Mouse (Mus musculus) heart, embryonic 10.5 days (tissue): ENCODE measurements at regions not wholly inside any gene's neighbourhood (a gene's known extent, or its start where the extent isn't known, plus 50 kb on each side); places are given as distances from the start of the nearest gene placed in this dataset.

Source experiments
- DNase-seq: peaks from one replicate; pipeline ENCODE4 v3.0.0-alpha.2; 2017; ENCODE audit warnings: low spot score
- H3K27ac ChIP-seq: fragments of 300-500 bp; sonication (generic); 2 replicates; pipeline ENCODE4 v1.5.1; 2016; ENCODE audit warnings: mild to moderate bottlenecking
- H3K27me3 ChIP-seq: fragments of 300-500 bp; sonication (generic); 2 replicates; pipeline ENCODE4 v1.6.1; 2016; ENCODE audit warnings: mild to moderate bottlenecking; ENCODE audit not compliant: poor library complexity, insufficient read depth, severe bottlenecking
- H3K36me3 ChIP-seq: fragments of 300-500 bp; sonication (generic); 2 replicates; pipeline ENCODE4 v1.6.1; 2016; ENCODE audit warnings: mild to moderate bottlenecking, moderate library complexity
- H3K4me1 ChIP-seq: fragments of 300-500 bp; sonication (generic); 2 replicates; pipeline ENCODE4 v1.6.1; 2016; ENCODE audit warnings: mild to moderate bottlenecking
- H3K4me3 ChIP-seq: fragments of 300-500 bp; sonication (generic); 2 replicates; pipeline ENCODE4 v1.5.1; 2016; ENCODE audit warnings: mild to moderate bottlenecking, moderate library complexity
- H3K9me3 ChIP-seq: fragments of 300-500 bp; sonication (generic); 2 replicates; pipeline ENCODE4 v1.6.1; 2016; ENCODE audit warnings: mild to moderate bottlenecking, moderate library complexity
- WGBS: fragments of 180-500 bp; shearing (Covaris S2); methylation state at CpG from one replicate; pipeline ENCODE4 v1.1.7; 2016; 5-methylcytosine and 5-hydroxymethylcytosine counted together

DNA sequence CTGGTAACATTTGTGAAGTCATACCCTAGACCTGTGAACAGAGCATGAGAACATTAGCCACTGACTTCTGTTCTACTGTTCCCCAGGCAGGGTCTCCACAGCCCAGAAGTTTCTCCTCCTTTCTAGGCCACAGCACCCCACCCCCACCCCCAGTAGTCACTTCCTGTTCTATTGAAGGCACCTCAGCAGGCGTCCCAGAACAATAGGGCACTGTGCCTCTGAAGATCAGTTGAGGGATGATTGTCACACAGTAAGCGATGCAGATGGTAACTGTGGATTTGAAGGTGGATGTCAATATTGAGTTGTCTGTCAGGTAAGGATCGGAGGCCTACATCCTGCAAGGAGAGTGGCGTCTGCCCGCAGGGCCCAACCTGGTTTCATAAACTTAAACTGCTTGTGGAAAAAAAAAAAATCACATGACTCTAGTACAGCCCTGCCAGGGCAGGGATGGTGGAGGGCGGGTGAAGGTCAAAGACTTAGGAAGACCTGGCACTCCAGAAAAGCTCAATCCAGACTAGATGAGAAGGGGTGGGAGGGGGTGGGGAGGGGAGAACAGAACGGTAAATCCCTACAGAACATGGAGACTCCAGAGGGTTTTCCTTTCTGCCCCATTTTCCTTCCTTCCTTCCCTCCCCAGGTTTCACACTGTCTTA is 103.1 kb upstream of the Rybp start:
- H3K27ac ChIP-seq = no peak overlapping the region
- 75% methylated on average over 7 of the region's 7 CpGs for WGBS
- H3K9me3 ChIP-seq = no peaks in the 10 kb centered on the region
- H3K27me3 ChIP-seq = no peaks in the 10 kb centered on the region
- no peak for DNase-seq
- H3K4me3 ChIP-seq = no peak overlapping the region
- H3K4me1 ChIP-seq = peaks cover 18% of the 10 kb centered on the region
- no peaks in the 10 kb centered on the region for H3K36me3 ChIP-seq

DNA sequence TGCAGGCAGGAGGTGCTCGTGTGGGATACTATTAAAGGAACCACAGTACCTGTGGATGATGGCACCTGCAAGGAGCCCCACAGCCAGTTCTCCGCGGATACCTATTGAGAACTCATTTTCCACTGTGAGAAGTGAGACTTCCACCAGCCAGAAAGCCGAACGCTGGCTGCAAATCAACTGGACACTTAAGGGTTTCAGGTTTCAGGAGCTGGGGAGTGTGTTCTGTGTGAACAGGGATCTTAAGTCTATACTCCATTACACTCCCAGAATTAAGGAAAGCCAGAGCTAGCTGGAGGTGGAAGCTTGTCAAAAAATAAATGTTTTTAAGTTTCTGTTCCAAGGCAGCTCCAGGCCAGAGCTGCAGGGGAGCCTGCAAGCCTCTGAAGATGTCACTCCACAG is 99.8 kb upstream of the Rybp start:
- Histone ChIP-seq H3K27ac (no peak overlapping the region), H3K4me1 (peaks cover 25% of the 10 kb centered on the region), H3K4me3 (no peak overlapping the region), H3K36me3 (no peaks in the 10 kb centered on the region), H3K9me3 (no peaks in the 10 kb centered on the region), H3K27me3 (no peaks in the 10 kb centered on the region)
- no peak for DNase-seq
- 36% methylated on average over 5 of the region's 5 CpGs for WGBS

DNA sequence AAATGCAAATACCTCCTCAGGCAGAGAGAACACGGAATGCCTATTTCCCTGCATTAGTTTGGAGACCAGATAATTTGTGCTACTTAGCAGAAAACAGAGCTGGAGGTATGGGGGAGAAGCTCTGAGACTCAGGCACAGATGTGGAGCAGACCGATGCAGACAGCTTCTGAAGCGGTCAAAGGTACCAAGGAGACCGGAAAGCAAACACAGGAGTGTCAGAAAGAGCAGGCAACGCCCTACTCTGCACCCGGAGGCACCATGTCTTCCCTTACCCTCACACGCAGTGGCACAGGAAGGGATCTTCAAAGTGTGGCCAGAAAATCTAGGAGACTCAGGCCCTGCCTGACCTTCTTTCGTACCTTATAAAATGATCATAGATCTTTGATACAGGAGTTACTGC is 98.4 kb upstream of the Rybp start:
- no peak overlapping the region for H3K27ac ChIP-seq
- peaks cover 8% of the 10 kb centered on the region; the same call in 1 of the 2 replicates for H3K27me3 ChIP-seq
- no peak for DNase-seq
- peaks cover 30% of the 10 kb centered on the region for H3K4me1 ChIP-seq
- H3K9me3 ChIP-seq = no peaks in the 10 kb centered on the region
- no peak overlapping the region for H3K4me3 ChIP-seq
- 39% methylated on average over 8 of the region's 8 CpGs for WGBS
- no peaks in the 10 kb centered on the region for H3K36me3 ChIP-seq

DNA sequence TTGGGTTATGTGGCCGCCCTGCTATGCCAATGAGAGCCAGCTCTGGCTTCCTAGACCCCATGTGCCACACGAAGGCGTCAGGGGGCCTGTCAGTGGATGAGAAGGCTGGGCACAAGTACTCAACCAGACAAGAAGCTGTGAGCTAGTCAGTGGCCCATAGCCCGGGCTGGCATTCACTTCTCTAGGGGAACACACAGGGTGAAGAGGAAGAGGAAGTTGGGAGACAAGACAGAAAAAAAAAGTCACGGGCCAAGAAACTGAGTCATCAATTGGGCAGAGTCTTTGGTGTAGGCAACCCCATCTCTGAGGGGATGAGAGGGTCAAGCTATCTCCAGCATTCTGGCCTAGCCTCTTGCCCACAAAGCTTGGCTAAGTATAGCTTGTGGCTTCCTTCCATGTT is 93.8 kb upstream of the Rybp start:
- Histone ChIP-seq H3K9me3 (no peaks in the 10 kb centered on the region), H3K4me3 (no peak overlapping the region), H3K27ac (no peak overlapping the region), H3K4me1 (peaks cover 43% of the 10 kb centered on the region), H3K36me3 (no peaks in the 10 kb centered on the region), H3K27me3 (peaks cover 33% of the 10 kb centered on the region)
- WGBS = 82% methylated on average over 5 of the region's 5 CpGs
- DNase-seq = no peak

DNA sequence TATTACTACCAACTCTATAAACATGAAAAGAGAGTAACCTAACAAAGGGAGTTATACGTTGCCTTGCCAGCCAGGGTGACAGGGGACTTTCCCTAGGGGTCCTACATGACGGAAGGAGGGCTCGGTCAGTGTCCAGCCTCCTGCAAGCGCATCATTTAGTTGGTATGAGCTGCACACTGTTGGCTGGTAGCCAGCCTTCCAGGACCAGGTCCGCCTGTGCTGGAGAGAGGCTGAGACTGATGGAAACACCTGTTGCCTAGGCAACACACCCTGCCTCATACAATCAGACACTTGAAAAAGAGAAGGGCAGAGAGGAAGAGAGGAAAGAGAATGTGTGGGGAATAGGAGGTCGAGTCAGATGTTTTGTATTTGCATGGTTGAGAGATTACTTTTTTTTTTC is 93.3 kb upstream of the Rybp start:
- Histone ChIP-seq H3K4me1 (peaks cover 40% of the 10 kb centered on the region), H3K27me3 (peaks cover 37% of the 10 kb centered on the region), H3K4me3 (no peak overlapping the region), H3K36me3 (no peaks in the 10 kb centered on the region), H3K9me3 (no peaks in the 10 kb centered on the region), H3K27ac (no peak overlapping the region)
- no peak for DNase-seq
- WGBS = 37% methylated on average over 6 of the region's 6 CpGs

DNA sequence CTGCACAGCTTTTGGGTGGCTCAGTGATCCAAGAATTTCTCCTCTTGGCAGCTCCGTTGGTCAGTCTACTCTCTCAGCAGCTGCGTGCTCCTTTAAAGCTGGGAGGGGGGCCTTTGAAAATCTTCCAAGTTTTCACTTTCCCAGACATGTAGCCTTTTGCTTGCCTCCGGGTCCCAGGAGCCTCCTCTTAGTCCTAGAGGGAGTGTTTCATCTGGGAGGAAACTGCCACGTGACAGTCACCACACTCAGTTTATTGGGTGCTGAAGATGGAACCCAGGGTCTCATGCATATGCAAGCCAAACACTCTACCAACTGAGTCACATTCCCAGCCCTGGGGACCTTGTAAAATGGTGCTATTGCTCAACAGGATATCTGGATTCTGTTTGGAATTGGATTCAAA is 92.5 kb upstream of the Rybp start:
- Histone ChIP-seq H3K27me3 (peaks cover 37% of the 10 kb centered on the region), H3K36me3 (no peaks in the 10 kb centered on the region), H3K27ac (no peak overlapping the region), H3K9me3 (no peaks in the 10 kb centered on the region), H3K4me1 (peaks cover 34% of the 10 kb centered on the region), H3K4me3 (no peak overlapping the region)
- WGBS = 41% methylated on average over 4 of the region's 4 CpGs
- no peak for DNase-seq

DNA sequence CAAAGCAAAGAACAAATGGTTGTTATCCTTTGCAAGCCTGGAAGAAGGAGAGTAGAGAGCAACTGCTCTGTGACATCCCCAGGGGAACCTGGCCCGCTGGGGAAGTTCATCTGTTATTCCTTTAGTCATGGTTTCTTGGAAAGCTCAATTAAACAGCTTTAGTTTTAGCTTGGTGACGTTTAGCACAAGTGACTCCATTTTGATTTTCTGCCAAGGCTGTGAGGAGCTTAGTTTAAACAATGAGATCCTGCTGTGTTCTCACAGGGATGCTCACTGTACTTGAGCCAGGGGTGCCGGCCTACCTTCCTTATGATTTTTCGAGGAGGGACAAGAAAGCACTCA is 91.2 kb upstream of the Rybp start:
- Histone ChIP-seq H3K27ac (no peak overlapping the region), H3K4me3 (no peak overlapping the region), H3K36me3 (no peaks in the 10 kb centered on the region), H3K9me3 (no peaks in the 10 kb centered on the region), H3K4me1 (peaks cover 31% of the 10 kb centered on the region), H3K27me3 (peaks cover 42% of the 10 kb centered on the region)
- WGBS = 74% methylated on average over 4 of the region's 4 CpGs
- DNase-seq = no peak

DNA sequence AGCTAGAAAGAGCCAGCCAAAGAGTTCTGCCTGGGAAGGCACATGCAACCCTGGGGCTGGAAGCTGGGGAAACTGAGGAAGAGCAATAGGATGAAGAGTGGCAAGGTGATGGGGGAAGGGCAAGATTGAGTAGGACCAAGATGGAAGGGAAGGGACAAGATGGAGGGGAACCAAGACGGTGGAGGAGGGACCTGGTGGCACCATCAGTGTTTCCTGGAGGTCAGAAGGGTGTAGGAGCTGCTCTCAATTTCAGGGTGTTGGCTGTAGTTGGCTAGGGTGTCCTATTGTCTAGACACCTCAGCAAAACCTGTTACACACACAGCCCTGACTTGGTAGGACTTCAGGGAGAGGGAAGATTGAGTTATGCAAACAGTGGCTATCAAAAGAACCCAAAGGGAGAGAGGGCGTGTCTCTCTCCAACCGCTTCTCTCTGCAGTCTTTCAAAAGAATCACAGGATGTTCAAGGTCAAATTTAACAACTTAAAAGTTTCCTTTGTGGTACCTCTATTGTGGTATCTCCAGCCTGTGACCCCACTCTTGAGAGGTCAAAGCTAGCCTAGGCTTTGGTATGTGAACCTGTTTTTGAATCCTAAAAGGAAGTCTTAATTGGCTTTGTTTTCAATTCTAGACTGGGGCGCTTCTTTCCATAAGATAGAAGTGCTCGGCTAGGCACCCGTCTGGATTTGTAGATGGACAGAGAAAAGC is 90.7 kb upstream of the Rybp start:
- WGBS = 49% methylated on average over 6 of the region's 6 CpGs
- Histone ChIP-seq H3K9me3 (no peaks in the 10 kb centered on the region), H3K27me3 (peaks cover 46% of the 10 kb centered on the region), H3K4me1 (peaks cover 31% of the 10 kb centered on the region), H3K4me3 (no peak overlapping the region), H3K36me3 (no peaks in the 10 kb centered on the region), H3K27ac (no peak overlapping the region)
- no peak for DNase-seq

DNA sequence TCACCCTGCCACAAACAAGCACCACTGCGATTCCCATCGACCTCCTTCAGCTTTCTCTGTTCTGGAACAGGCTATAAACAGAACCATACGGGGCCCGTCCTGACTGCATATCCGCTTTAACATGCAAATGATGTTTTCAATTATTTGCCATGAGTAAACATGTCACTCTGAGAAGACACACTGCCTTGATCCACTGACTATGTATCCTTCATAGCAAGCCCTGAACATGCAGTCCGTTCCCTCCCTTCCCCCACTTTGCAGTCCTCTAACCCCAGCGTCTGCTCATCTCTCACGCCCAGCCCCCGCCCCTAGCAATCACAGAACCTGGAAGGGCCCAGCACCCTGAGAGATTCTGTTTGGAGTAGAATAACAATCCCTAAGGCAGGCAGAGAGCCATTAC is 89.4 kb upstream of the Rybp start:
- no peak overlapping the region for H3K4me3 ChIP-seq
- DNase-seq = no peak
- peaks cover 31% of the 10 kb centered on the region for H3K4me1 ChIP-seq
- WGBS = 29% methylated on average over 9 of the region's 9 CpGs
- no peaks in the 10 kb centered on the region for H3K9me3 ChIP-seq
- peaks cover 59% of the 10 kb centered on the region for H3K27me3 ChIP-seq
- no peak overlapping the region for H3K27ac ChIP-seq
- H3K36me3 ChIP-seq = no peaks in the 10 kb centered on the region

DNA sequence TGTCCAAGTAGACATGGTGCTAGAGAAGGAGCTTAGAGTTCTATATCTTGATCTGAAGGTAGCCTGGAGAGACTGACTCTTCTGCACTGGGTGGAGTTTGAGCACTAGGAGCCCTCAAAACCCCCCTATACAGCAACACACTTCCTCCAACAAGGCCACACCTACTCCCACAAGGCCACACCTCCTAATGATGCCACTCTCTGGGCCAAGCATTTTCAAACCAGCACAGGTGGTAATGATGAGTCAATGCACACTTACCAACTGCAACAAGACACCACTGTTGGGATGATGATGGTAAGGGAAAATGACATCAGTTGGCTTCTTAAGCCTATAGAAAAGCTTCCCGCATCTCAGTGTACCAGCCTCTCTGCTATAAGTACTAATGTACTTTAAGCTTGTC is 83.5 kb upstream of the Rybp start:
- WGBS = 91% methylated on average over 1 of the region's 1 CpGs
- Histone ChIP-seq H3K27me3 (peaks cover 47% of the 10 kb centered on the region), H3K4me3 (no peak overlapping the region)

DNA sequence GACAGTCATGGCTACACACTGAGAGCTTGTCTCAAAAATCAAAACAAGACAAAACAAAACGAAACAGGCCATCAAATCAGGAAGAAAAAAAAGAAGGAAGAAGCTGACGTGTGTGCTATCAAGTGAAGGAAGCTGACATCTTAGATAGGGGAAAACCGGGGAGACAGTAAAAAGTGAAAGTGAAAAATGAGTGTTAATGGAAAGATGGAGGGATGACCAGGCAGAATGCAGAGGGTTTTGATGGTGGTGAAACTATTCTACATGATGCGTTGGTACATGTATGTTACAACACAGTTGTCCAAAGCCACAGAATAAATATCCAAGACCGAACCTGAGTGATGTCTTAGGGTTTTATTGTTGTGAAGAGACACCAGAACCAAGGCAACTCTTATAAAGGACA is 83.1 kb upstream of the Rybp start:
- peaks cover 45% of the 10 kb centered on the region for H3K27me3 ChIP-seq
- no peak for DNase-seq
- WGBS = 78% methylated on average over 5 of the region's 5 CpGs

More for the DNA sequence above, 83.5 kb upstream of the Rybp start:
- Histone ChIP-seq H3K27ac (no peak overlapping the region), H3K36me3 (no peaks in the 10 kb centered on the region), H3K4me1 (peaks cover 9% of the 10 kb centered on the region; the same call in 1 of the 2 replicates), H3K9me3 (no peaks in the 10 kb centered on the region)
- no peak for DNase-seq

DNA sequence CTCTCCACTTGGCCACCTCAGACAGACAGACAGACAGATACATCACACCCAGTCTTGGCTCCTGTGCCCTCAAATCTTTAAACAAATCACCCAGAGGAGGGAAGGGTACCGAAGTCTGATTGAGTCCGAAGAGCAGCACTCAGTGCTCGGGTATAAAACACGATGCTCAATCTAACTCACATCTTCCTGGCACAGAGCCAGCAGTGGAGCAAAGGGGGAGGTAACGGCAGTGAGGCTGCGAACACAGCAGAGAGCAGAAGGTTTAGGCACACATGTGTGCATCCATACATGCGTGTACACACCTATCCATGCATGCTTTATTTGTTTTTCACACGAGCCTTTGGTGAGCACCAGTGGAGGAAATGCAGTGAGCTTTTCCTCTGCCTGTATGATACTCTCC is 78.9 kb upstream of the Rybp start:
- Histone ChIP-seq H3K4me1 (peaks cover 10% of the 10 kb centered on the region; the same call in 1 of the 2 replicates), H3K27ac (no peak overlapping the region), H3K27me3 (peaks cover 33% of the 10 kb centered on the region), H3K4me3 (no peak overlapping the region), H3K36me3 (no peaks in the 10 kb centered on the region), H3K9me3 (no peaks in the 10 kb centered on the region)
- WGBS = 69% methylated on average over 8 of the region's 8 CpGs
- no peak for DNase-seq

More for the DNA sequence above, 83.1 kb upstream of the Rybp start:
- H3K36me3 ChIP-seq = no peaks in the 10 kb centered on the region
- no peak overlapping the region for H3K4me3 ChIP-seq
- no peaks in the 10 kb centered on the region for H3K9me3 ChIP-seq
- peaks cover 10% of the 10 kb centered on the region; the same call in 1 of the 2 replicates for H3K4me1 ChIP-seq
- H3K27ac ChIP-seq = no peak overlapping the region

DNA sequence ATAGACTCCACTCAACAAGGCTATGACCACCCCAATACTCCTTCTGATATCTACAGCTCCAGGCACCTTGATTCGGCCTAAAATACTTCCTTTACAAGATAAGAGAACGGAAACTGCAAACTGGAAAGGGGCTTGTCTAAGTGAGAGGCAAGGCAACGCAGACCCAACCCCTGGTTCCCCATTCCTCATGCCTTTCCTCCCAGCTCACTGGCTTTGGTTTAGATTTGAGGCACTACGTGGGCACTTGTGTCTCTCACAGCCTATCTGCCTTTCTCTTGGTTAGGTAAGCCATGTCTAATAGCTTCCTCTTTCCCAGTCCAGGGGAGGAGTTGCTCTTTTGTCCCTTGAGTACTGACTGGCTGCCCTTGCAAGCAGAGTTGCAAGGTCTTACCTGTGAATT is 78.5 kb upstream of the Rybp start:
- DNase-seq = no peak
- Histone ChIP-seq H3K27ac (no peak overlapping the region), H3K36me3 (no peaks in the 10 kb centered on the region), H3K4me1 (peaks cover 10% of the 10 kb centered on the region; the same call in 1 of the 2 replicates), H3K9me3 (no peaks in the 10 kb centered on the region), H3K4me3 (no peak overlapping the region), H3K27me3 (peaks cover 33% of the 10 kb centered on the region)
- WGBS = 32% methylated on average over 4 of the region's 4 CpGs
